Mouse (Mus musculus) cerebellum, postnatal 4 days (tissue): ENCODE measurements around the gene Lin7b.

Experiments used
- DNase-seq, 2 experiments: peaks; one replicate each; pipeline ENCODE4 v3.0.0; 2022; ENCODE audit warnings: low spot score in 2 of 2, mixed read lengths in 1 of 2

The Lin7b gene

GRCm38 (mm10) chr7:45353041-45353440 is 17.3 kb downstream of the Lin7b start:
- no peak for DNase-seq

- DNase-seq = no peak
These were observed 23.5 kb downstream of the Lin7b start for GRCm38 (mm10) chr7:45346905-45347304.

GRCm38 (mm10) chr7:45343543-45343942 is 26.8 kb downstream of the Lin7b start:
- no peak for DNase-seq

GRCm38 (mm10) chr7:45342081-45342480 is 28.3 kb downstream of the Lin7b start:
- no peak for DNase-seq

- DNase-seq = peak; percentile 55 to 84
These were observed 29.1 kb downstream of the Lin7b start for GRCm38 (mm10) chr7:45341303-45341702.

GRCm38 (mm10) chr7:45340669-45341068 is 29.7 kb downstream of the Lin7b start:
- peak in 1 of 2 experiments; percentile 30 for DNase-seq

GRCm38 (mm10) chr7:45340066-45340442 is 30.3 kb downstream of the Lin7b start:
- DNase-seq = no peak

- DNase-seq = peak in 1 of 2 experiments; percentile 72
These were observed 30.8 kb downstream of the Lin7b start for GRCm38 (mm10) chr7:45339410-45340065.

GRCm38 (mm10) chr7:45338161-45338911 is 32.0 kb downstream of the Lin7b start:
- no peak for DNase-seq

- no peak for DNase-seq
These were observed 32.9 kb downstream of the Lin7b start for GRCm38 (mm10) chr7:45337469-45337868.

- DNase-seq = no peak
These were observed 34.1 kb downstream of the Lin7b start for GRCm38 (mm10) chr7:45336319-45336718.

- DNase-seq = no peak
These were observed 35.3 kb downstream of the Lin7b start, which contains the start of gene Hrc for GRCm38 (mm10) chr7:45335056-45335455. Gene Hrc, plus strand, starts transcription at chr7:45335290.

- DNase-seq = no peak
These were observed 35.8 kb downstream of the Lin7b start for GRCm38 (mm10) chr7:45334605-45335004.

GRCm38 (mm10) chr7:45333431-45333982 is 36.9 kb downstream of the Lin7b start, which contains the start of gene Trpm4:
Gene Trpm4, minus strand, starts transcription at chr7:45333780.
- peak; percentile 63 to 72 for DNase-seq

- DNase-seq = peak in 1 of 2 experiments; percentile 28
These were observed 37.5 kb downstream of the Lin7b start for GRCm38 (mm10) chr7:45332685-45333425.

- no peak for DNase-seq
These were observed 38.9 kb downstream of the Lin7b start for GRCm38 (mm10) chr7:45331502-45331901.

GRCm38 (mm10) chr7:45328841-45329475 is 41.4 kb downstream of the Lin7b start:
- DNase-seq = no peak

GRCm38 (mm10) chr7:45325800-45326199 is 44.6 kb downstream of the Lin7b start:
- DNase-seq = no peak

GRCm38 (mm10) chr7:45323069-45323468 is 47.3 kb downstream of the Lin7b start:
- DNase-seq = no peak

- no peak for DNase-seq
These were observed 48.1 kb downstream of the Lin7b start for GRCm38 (mm10) chr7:45322245-45322644.
